Mouse (Mus musculus): ENCODE measurements around the gene Fryl. TPM values are rescaled to one million over a fixed set of nuclear protein-coding genes. Genes with fewer than 3 reads are reported as not detected.

Gene Fryl
- total RNA-seq, 4 experiments from 2014 or later, result 17.8 to 22.5 (median 18.8) TPM

GRCm38 (mm10) chr5:73162492-73162891 is 93.9 kb downstream of the Fryl start:
- no peak for DNase-seq (ENCODE audit: low spot score in 2 of 2)

DNA sequence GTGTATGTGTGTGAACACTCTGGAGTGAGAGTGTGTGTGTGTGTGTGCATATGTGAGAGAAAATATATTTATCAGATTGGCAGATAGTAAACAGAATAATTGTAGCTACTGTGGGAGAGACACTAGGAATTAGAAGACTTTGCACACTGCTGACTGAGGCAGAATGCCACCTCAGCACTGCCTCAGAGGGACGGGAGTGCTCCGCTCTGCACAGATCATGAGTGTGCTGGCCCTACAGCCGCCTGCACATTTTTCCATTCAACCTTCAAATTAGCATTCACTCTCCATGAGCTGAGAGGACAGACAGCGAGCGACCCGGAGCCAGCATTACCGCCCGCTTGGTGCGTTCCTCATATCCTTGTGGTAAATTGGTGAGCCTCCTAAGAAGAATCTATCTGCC is 96.0 kb downstream of the Fryl start:
- DNase-seq (ENCODE audit: low spot score in 2 of 2), result no peak

- no peak for DNase-seq (ENCODE audit: low spot score in 2 of 2)
These were observed 98.9 kb downstream of the Fryl start for GRCm38 (mm10) chr5:73157502-73157901.

DNA sequence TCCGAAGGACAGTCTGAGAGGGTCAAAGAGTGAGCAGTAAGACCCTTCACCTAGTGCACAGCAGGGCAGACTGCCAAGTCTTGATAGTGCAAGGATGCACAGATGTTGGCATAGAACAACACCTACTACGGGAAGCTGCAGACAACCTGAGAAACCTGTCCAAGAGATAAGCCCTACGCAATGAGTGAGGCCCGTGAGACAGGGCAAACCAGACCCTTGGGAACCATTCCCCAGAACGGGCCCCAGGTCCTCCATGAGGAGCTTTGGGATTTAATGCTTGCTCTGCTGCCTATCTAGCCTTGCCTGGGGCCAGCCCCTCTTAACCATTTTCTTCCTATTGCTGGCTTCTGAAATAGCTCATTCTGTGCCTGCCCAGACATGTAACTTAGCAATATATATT is 99.4 kb downstream of the Fryl start:
- no peak for DNase-seq (ENCODE audit: low spot score in 2 of 2)

GRCm38 (mm10) chr5:73156226-73156926 is 100.0 kb downstream of the Fryl start:
- no peak for DNase-seq (ENCODE audit: low spot score in 2 of 2)

GRCm38 (mm10) chr5:73153802-73154465 is 102.5 kb downstream of the Fryl start:
- DNase-seq (ENCODE audit: low spot score in 2 of 2), result no peak

- DNase-seq (ENCODE audit: low spot score in 2 of 2), result no peak
These were observed 104.2 kb downstream of the Fryl start for GRCm38 (mm10) chr5:73152206-73152605.

GRCm38 (mm10) chr5:73150877-73151445 is 105.5 kb downstream of the Fryl start:
- no peak for DNase-seq (ENCODE audit: low spot score in 2 of 2)

DNA sequence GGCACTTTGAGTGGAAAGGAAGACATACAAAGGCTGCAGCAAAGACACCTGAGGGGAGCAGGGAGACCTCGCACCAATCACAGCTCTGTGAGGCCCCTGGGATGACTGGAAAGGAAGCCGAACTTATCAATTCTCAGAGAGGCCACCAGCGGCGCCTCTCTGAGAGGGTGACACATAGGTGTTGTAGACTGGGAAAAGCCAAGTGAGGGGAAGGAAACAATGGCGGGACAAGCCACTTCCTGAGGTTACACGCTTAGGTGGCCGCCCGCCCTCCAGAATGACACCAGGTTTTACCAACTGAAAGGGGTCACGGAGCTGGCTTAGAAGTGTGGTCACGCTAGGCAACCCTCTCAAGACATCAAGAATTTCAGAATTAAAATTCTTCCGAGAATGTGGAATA is 111.4 kb downstream of the Fryl start:
- no peak for DNase-seq (ENCODE audit: low spot score in 2 of 2)

- no peak for DNase-seq (ENCODE audit: low spot score in 2 of 2)
These were observed 114.7 kb downstream of the Fryl start for GRCm38 (mm10) chr5:73141712-73142111.

GRCm38 (mm10) chr5:73141161-73141560 is 115.3 kb downstream of the Fryl start:
- no peak for DNase-seq (ENCODE audit: low spot score in 2 of 2)

GRCm38 (mm10) chr5:73137561-73137960 is 118.9 kb downstream of the Fryl start:
- no peak for DNase-seq (ENCODE audit: low spot score in 2 of 2)

DNA sequence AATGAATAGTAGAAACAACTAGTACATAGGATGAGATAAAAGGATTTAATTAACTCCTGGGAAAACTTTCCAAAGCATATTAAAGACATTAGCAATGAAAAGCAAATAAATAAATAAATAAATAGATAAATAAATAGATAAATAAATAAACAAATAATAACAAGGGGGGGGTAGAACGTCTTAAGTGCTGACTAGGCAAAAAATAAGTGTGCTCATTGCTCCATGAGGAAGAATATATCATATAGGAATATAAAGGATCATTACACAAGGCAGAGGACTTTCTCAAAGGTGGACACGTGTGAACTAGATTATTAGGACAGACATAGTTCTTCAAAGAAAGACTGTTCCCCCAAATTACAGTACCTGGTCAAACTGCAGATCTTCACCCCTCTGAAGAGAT is 120.5 kb downstream of the Fryl start:
- no peak for DNase-seq (ENCODE audit: low spot score in 2 of 2)

GRCm38 (mm10) chr5:73135131-73135530 is 121.3 kb downstream of the Fryl start:
- DNase-seq (ENCODE audit: low spot score in 2 of 2), result no peak

- DNase-seq (ENCODE audit: low spot score in 2 of 2), result no peak
These were observed 122.6 kb downstream of the Fryl start for GRCm38 (mm10) chr5:73133833-73134185.

DNA sequence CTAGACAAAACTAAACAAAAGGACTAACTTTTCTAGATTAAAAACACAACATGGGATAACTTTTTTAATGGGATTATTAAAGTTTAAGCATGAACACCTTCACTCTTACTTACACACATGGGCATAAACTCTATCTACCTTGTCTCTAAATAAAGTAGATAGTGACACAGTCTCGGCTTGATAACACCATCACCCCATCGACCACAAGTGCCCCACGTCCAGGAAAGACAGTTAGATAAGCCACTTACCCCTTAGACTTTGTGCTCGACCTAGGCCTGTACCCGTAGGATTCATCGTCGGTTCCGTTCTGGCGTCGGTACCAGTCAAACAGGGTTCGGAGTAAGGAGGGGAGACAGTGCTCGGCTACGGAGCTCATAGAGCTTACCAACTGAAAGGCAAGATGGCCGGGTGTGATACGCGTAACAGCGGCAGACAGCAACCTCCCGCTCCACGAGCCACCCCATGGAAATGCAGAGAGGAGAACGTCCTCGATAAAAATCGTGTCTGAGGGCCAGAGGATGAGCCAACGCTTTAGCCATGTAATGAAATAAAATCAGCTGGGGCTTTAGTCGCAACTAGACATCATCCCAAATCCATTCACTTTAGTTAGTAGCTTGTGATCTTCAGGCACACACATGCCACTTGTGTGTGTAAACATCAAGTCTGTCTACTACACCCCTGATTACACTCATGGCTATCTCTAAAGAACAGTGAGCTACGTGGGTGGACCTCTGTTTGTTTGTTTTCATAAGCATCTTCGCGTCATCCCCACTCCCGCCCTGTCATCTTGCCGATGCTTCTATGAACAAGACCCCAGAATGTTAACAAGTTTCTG is 123.2 kb downstream of the Fryl start:
- no peak for DNase-seq (ENCODE audit: low spot score in 2 of 2)

GRCm38 (mm10) chr5:73130984-73131383 is 125.4 kb downstream of the Fryl start:
- no peak for DNase-seq (ENCODE audit: low spot score in 2 of 2)

GRCm38 (mm10) chr5:73129871-73130270 is 126.5 kb downstream of the Fryl start:
- DNase-seq (ENCODE audit: low spot score in 2 of 2), result no peak

GRCm38 (mm10) chr5:73119969-73120725 is 136.3 kb downstream of the Fryl start:
- no peak for DNase-seq (ENCODE audit: low spot score in 2 of 2)

GRCm38 (mm10) chr5:73119524-73119923 is 136.9 kb downstream of the Fryl start:
- no peak for DNase-seq (ENCODE audit: low spot score in 2 of 2)

DNA sequence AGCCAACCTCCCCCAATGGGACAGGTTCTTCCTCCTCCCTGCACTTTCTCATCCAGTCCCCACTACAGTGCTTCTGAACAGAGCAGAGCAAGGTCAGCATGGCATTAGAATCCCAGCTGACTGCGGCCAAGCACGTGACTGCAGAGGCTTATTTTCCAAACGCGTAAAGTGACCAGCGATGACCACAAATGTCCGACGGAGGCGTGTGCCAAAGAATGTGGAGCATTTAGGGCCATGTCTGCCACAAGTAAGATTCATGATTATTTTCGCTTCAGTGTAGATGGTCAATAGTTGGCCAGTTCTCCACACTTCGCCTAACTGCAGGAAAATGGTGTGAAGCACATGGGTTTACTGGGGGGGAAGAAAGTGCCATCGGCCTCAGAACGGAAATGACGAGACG is 137.6 kb downstream of the Fryl start:
- no peak for DNase-seq (ENCODE audit: low spot score in 2 of 2)
